Mouse (Mus musculus): ENCODE measurements around the gene Slc8a1. TPM values are rescaled to one million over a fixed set of nuclear protein-coding genes. Genes with fewer than 3 reads are reported as not detected.

The Slc8a1 gene
- 0.71 and 0.74 TPM in 2 replicates for total RNA-seq (2012; rRNA removed)

DNA sequence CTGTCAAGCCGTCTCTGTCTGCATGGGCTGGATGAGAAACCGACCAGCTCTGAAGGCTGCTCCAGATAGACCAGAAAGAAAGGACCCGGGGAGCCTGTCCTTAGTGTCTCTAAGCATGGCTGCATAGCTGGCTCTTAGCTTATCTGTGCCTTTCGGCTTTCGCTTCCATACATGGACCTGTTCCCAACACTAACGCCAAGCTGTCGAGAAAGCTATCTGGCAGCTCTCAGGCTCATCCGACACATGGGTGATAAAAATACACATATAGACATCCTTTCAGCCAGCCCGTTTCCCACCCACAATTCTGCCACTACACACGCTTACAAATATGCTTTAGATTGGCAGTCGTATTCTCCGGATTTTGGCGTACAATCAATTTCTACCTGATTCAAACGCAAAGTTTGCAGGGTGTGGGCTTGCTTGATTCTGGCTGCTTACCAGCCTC, at the start of gene Slc8a1:
Gene Slc8a1 (minus strand): TSS at position 67 of the 445 bp plus-strand sequence.
- no peaks in the 10 kb centered on the region for H3K36me3 ChIP-seq (ENCODE audit: control insufficient read depth, insufficient read depth, low read length, poor library complexity, severe bottlenecking)
- no peak within 1 kb of the TSS for H3K9ac ChIP-seq (ENCODE audit: insufficient read depth, low read depth, low read length, poor library complexity, severe bottlenecking)
- no peak within 1 kb of the TSS for H3K4me3 ChIP-seq (ENCODE audit: insufficient read depth in 1 of 2, low read depth in 1 of 2, low read length in 2 of 2, poor library complexity in 1 of 2, severe bottlenecking in 1 of 2)
- H3K27ac ChIP-seq (ENCODE audit: insufficient read depth, low read depth, low read length, poor library complexity, severe bottlenecking) = no peak within 1 kb of the TSS
- in situ Hi-C loops (cut with MboI; ENCODE audit: low sequenced_read_pairs in 2 of 2, unreplicated experiment in 2 of 2) = no loop called here
- TF ChIP-seq ZNF384 (IDR thresholded peaks at IDR 0.05; ENCODE audit: low read depth, low read length) (no peak), CHD2 (IDR thresholded peaks at IDR 0.05; ENCODE audit: low read depth, low read length) (no peak), MAFK (IDR thresholded peaks at IDR 0.05; ENCODE audit: insufficient read depth, low read depth, low read length) (no peak), HCFC1 (IDR thresholded peaks at IDR 0.05; ENCODE audit: borderline replicate concordance, insufficient read depth, low read length) (no peak), ZC3H11A (IDR thresholded peaks at IDR 0.05; ENCODE audit: borderline replicate concordance, low read depth, low read length) (no peak)
- no peak for DNase-seq (ENCODE audit: low read depth, low spot score)
- H3K4me1 ChIP-seq (ENCODE audit: control insufficient read depth in 2 of 2, insufficient read depth in 2 of 2, low read length in 2 of 2, poor library complexity in 1 of 2) = no peaks in the 10 kb centered on the region
- H3K9me3 ChIP-seq (ENCODE audit: control insufficient read depth, insufficient read depth, low read depth, low read length) = no peaks in the 10 kb centered on the region

DNA sequence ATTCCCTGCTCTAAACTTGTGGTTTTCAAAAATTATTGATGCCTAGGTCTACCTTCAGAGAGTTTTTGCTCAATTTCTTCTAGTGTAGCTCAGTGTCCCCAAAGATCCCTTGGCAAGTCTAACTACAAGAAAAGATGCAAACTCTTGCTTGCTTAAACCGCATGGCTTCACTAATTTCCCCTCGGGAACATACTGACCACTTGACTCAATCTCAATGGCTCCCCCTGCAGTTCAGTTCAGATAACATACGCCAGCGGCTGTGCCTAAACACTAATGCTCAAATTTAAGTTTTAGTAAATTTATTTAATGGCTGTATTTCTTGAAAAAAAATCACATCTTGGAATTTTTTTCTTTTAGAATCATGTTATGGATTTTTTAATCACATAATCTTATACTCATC, 49.2 kb upstream of the Slc8a1 start:
- Histone ChIP-seq H3K9ac (ENCODE audit: insufficient read depth, low read depth, low read length, poor library complexity, severe bottlenecking) (no peak overlapping the region), H3K4me3 (ENCODE audit: insufficient read depth in 1 of 2, low read depth in 1 of 2, low read length in 2 of 2, poor library complexity in 1 of 2, severe bottlenecking in 1 of 2) (no peak overlapping the region), H3K36me3 (ENCODE audit: control insufficient read depth, insufficient read depth, low read length, poor library complexity, severe bottlenecking) (no peaks in the 10 kb centered on the region), H3K4me1 (ENCODE audit: control insufficient read depth in 2 of 2, insufficient read depth in 2 of 2, low read length in 2 of 2, poor library complexity in 1 of 2) (no peaks in the 10 kb centered on the region), H3K27ac (ENCODE audit: insufficient read depth, low read depth, low read length, poor library complexity, severe bottlenecking) (no peak overlapping the region), H3K9me3 (ENCODE audit: control insufficient read depth, insufficient read depth, low read depth, low read length) (no peaks in the 10 kb centered on the region)
- in situ Hi-C loops (cut with MboI; ENCODE audit: low sequenced_read_pairs in 2 of 2, unreplicated experiment in 2 of 2) = no loop called here
- peak; percentile 34 for DNase-seq (ENCODE audit: low read depth, low spot score)
- TF ChIP-seq HCFC1 (IDR thresholded peaks at IDR 0.05; ENCODE audit: borderline replicate concordance, insufficient read depth, low read length) (no peak), MAFK (IDR thresholded peaks at IDR 0.05; ENCODE audit: insufficient read depth, low read depth, low read length) (no peak), CHD2 (IDR thresholded peaks at IDR 0.05; ENCODE audit: low read depth, low read length) (no peak), ZC3H11A (IDR thresholded peaks at IDR 0.05; ENCODE audit: borderline replicate concordance, low read depth, low read length) (no peak), ZNF384 (IDR thresholded peaks at IDR 0.05; ENCODE audit: low read depth, low read length) (no peak)

DNA sequence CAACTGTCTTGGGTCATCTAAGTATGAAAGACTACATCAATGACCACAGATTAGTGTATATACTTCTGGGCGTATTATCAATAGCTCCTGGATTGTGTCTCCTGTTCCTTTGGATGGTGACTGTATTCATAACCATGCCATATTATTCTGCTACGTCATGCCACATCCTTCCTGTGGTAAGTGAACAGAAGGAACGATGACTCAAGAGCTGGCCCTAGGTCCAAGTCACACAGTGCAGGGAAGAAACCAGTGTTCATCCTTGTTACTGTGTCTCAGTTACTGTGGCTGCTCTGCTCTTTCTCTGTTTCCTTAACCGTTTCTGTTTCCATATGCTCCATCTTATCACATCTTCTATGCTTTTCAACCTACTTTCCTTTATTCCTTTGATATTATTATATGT, 44.1 kb upstream of the Slc8a1 start:
- no peak overlapping the region for H3K9ac ChIP-seq (ENCODE audit: insufficient read depth, low read depth, low read length, poor library complexity, severe bottlenecking)
- no peaks in the 10 kb centered on the region for H3K9me3 ChIP-seq (ENCODE audit: control insufficient read depth, insufficient read depth, low read depth, low read length)
- no peak for DNase-seq (ENCODE audit: low read depth, low spot score)
- in situ Hi-C loops (cut with MboI; ENCODE audit: low sequenced_read_pairs in 2 of 2, unreplicated experiment in 2 of 2) = no loop called here
- TF ChIP-seq MAFK (IDR thresholded peaks at IDR 0.05; ENCODE audit: insufficient read depth, low read depth, low read length) (no peak), ZC3H11A (IDR thresholded peaks at IDR 0.05; ENCODE audit: borderline replicate concordance, low read depth, low read length) (no peak), CHD2 (IDR thresholded peaks at IDR 0.05; ENCODE audit: low read depth, low read length) (no peak), HCFC1 (IDR thresholded peaks at IDR 0.05; ENCODE audit: borderline replicate concordance, insufficient read depth, low read length) (no peak), ZNF384 (IDR thresholded peaks at IDR 0.05; ENCODE audit: low read depth, low read length) (no peak)
- no peaks in the 10 kb centered on the region for H3K36me3 ChIP-seq (ENCODE audit: control insufficient read depth, insufficient read depth, low read length, poor library complexity, severe bottlenecking)
- no peaks in the 10 kb centered on the region for H3K4me1 ChIP-seq (ENCODE audit: control insufficient read depth in 2 of 2, insufficient read depth in 2 of 2, low read length in 2 of 2, poor library complexity in 1 of 2)
- no peak overlapping the region for H3K4me3 ChIP-seq (ENCODE audit: insufficient read depth in 1 of 2, low read depth in 1 of 2, low read length in 2 of 2, poor library complexity in 1 of 2, severe bottlenecking in 1 of 2)
- H3K27ac ChIP-seq (ENCODE audit: insufficient read depth, low read depth, low read length, poor library complexity, severe bottlenecking) = no peak overlapping the region

DNA sequence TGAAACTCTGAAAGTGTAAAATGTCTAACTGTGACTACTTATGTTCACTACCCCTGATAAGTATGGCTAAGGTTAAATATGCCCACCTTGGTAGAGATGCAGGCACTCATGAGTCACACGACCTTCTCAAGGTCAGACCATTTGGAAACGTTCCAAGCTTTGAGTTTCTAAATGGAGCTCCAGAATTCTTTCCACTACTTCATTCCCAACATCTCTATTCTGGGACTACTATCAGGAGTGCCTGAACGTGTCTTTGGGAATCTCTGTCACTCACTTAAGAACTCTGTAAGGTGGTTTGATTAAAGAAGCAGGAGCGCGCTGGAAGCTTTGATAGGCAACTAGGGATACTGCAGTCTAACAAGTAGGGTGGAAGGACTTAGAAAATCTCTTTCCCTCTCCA, 43.3 kb upstream of the Slc8a1 start:
- Histone ChIP-seq H3K4me3 (ENCODE audit: insufficient read depth in 1 of 2, low read depth in 1 of 2, low read length in 2 of 2, poor library complexity in 1 of 2, severe bottlenecking in 1 of 2) (no peak overlapping the region), H3K9ac (ENCODE audit: insufficient read depth, low read depth, low read length, poor library complexity, severe bottlenecking) (no peak overlapping the region), H3K4me1 (ENCODE audit: control insufficient read depth in 2 of 2, insufficient read depth in 2 of 2, low read length in 2 of 2, poor library complexity in 1 of 2) (no peaks in the 10 kb centered on the region), H3K9me3 (ENCODE audit: control insufficient read depth, insufficient read depth, low read depth, low read length) (no peaks in the 10 kb centered on the region), H3K27ac (ENCODE audit: insufficient read depth, low read depth, low read length, poor library complexity, severe bottlenecking) (no peak overlapping the region), H3K36me3 (ENCODE audit: control insufficient read depth, insufficient read depth, low read length, poor library complexity, severe bottlenecking) (no peaks in the 10 kb centered on the region)
- in situ Hi-C loops (cut with MboI; ENCODE audit: low sequenced_read_pairs in 2 of 2, unreplicated experiment in 2 of 2) = no loop called here
- no peak for DNase-seq (ENCODE audit: low read depth, low spot score)
- no peak for TF ChIP-seq HCFC1 (IDR thresholded peaks at IDR 0.05; ENCODE audit: borderline replicate concordance, insufficient read depth, low read length)
- TF ChIP-seq ZC3H11A (IDR thresholded peaks at IDR 0.05; ENCODE audit: borderline replicate concordance, low read depth, low read length) = no peak
- no peak for TF ChIP-seq MAFK (IDR thresholded peaks at IDR 0.05; ENCODE audit: insufficient read depth, low read depth, low read length)
- no peak for TF ChIP-seq CHD2 (IDR thresholded peaks at IDR 0.05; ENCODE audit: low read depth, low read length)
- TF ChIP-seq ZNF384 (IDR thresholded peaks at IDR 0.05; ENCODE audit: low read depth, low read length) = no peak

DNA sequence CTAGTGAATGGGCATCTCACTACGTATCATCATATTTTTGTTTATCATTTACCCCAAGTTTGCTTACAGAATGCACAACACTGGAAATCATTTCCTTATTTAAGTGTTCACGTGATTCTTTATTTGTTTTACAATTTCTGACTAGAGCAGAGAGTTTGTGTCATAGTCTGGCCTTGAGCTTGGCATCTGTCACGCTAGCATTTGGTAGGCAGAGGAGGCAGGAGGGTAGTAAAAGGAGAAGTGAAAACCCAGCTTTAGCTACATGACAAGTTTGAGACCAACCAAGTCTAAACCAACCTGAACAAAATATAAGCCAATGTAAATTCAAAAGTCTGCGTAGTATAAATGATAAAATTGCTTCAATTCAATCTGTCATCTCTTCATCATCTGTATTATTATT, 41.7 kb upstream of the Slc8a1 start:
- no peak for DNase-seq (ENCODE audit: low read depth, low spot score)
- no peaks in the 10 kb centered on the region for H3K4me1 ChIP-seq (ENCODE audit: control insufficient read depth in 2 of 2, insufficient read depth in 2 of 2, low read length in 2 of 2, poor library complexity in 1 of 2)
- no peak overlapping the region for H3K4me3 ChIP-seq (ENCODE audit: insufficient read depth in 1 of 2, low read depth in 1 of 2, low read length in 2 of 2, poor library complexity in 1 of 2, severe bottlenecking in 1 of 2)
- no peak overlapping the region for H3K9ac ChIP-seq (ENCODE audit: insufficient read depth, low read depth, low read length, poor library complexity, severe bottlenecking)
- H3K36me3 ChIP-seq (ENCODE audit: control insufficient read depth, insufficient read depth, low read length, poor library complexity, severe bottlenecking) = no peaks in the 10 kb centered on the region
- TF ChIP-seq CHD2 (IDR thresholded peaks at IDR 0.05; ENCODE audit: low read depth, low read length) = no peak
- TF ChIP-seq MAFK (IDR thresholded peaks at IDR 0.05; ENCODE audit: insufficient read depth, low read depth, low read length) = no peak
- no peak for TF ChIP-seq HCFC1 (IDR thresholded peaks at IDR 0.05; ENCODE audit: borderline replicate concordance, insufficient read depth, low read length)
- TF ChIP-seq ZNF384 (IDR thresholded peaks at IDR 0.05; ENCODE audit: low read depth, low read length) = no peak
- H3K9me3 ChIP-seq (ENCODE audit: control insufficient read depth, insufficient read depth, low read depth, low read length) = no peaks in the 10 kb centered on the region
- H3K27ac ChIP-seq (ENCODE audit: insufficient read depth, low read depth, low read length, poor library complexity, severe bottlenecking) = no peak overlapping the region
- in situ Hi-C loops (cut with MboI; ENCODE audit: low sequenced_read_pairs in 2 of 2, unreplicated experiment in 2 of 2) = no loop called here

Measured in ES-E14 (cell line).